Mouse (Mus musculus) E14TG2a.4 (cell line): ENCODE results near the gene Ccdc62.

ENCODE experiments used
- CTCF ChIP-seq: conservative IDR thresholded peaks from 2 replicates; pipeline ENCODE4 v1.5.1; 2014; ENCODE audit warnings: low read length
- NANOG ChIP-seq: IDR thresholded peaks from 2 replicates; pipeline ENCODE4 v1.6.1; 2014; ENCODE audit warnings: borderline replicate concordance, low read length, mixed read lengths
- POU5F1 ChIP-seq: IDR thresholded peaks from 2 replicates; pipeline ENCODE4 v1.6.1; 2014; ENCODE audit warnings: low read length, borderline replicate concordance

GRCm38 (mm10) chr5:123961046-123961445 is 30.6 kb downstream of the Ccdc62 start:
- TF ChIP-seq CTCF (no peak), NANOG (no peak), POU5F1 (no peak)
